Mouse (Mus musculus) ES-E14 (cell line): ENCODE measurements around the gene Pold4. TPM values are rescaled to one million over a fixed set of nuclear protein-coding genes. Genes with fewer than 3 reads are reported as not detected.

Experiments used
- DNase-seq: peaks from one replicate; pipeline ENCODE4 v3.0.0-alpha.2; 2013; ENCODE audit warnings: low read depth, low spot score
- H3K27ac ChIP-seq: 2 replicates; pipeline ENCODE4 v1.5.1; 2012; ENCODE audit warnings: low read depth, mild to moderate bottlenecking, low read length, moderate library complexity, mixed read lengths; ENCODE audit not compliant: poor library complexity, insufficient read depth, severe bottlenecking
- H3K36me3 ChIP-seq: 2 replicates; pipeline ENCODE4 v1.6.1; 2012; ENCODE audit warnings: mild to moderate bottlenecking, low read length, moderate library complexity, mixed read lengths; ENCODE audit not compliant: control insufficient read depth, poor library complexity, insufficient read depth, severe bottlenecking
- H3K4me1 ChIP-seq, 2 experiments: fragments of 150-350 bp in 1 of 2; sonication (generic) in 1 of 2; 2 replicates each; pipeline ENCODE4 v1.6.1; 2012; ENCODE audit warnings: low read length in 2 of 2, mild to moderate bottlenecking in 1 of 2, mixed read lengths in 1 of 2; ENCODE audit not compliant: control insufficient read depth in 2 of 2, insufficient read depth in 2 of 2, poor library complexity in 1 of 2
- H3K4me3 ChIP-seq, 2 experiments: fragments of 150-350 bp in 1 of 2; sonication (generic) in 1 of 2; 2 replicates each; pipeline ENCODE4 v1.5.1; 2012; ENCODE audit warnings: low read length in 2 of 2, low read depth in 1 of 2, mild to moderate bottlenecking in 1 of 2, mixed read lengths in 1 of 2; ENCODE audit not compliant: insufficient read depth in 1 of 2, poor library complexity in 1 of 2, severe bottlenecking in 1 of 2
- H3K9ac ChIP-seq: 2 replicates; pipeline ENCODE4 v1.6.1; 2012; ENCODE audit warnings: low read depth, mild to moderate bottlenecking, low read length, mixed read lengths; ENCODE audit not compliant: poor library complexity, insufficient read depth, severe bottlenecking
- H3K9me3 ChIP-seq: fragments of 150-350 bp; sonication (generic); 2 replicates; pipeline ENCODE4 v1.6.1; 2012; ENCODE audit warnings: low read depth, mild to moderate bottlenecking, low read length; ENCODE audit not compliant: control insufficient read depth, insufficient read depth
- CHD2 ChIP-seq: IDR thresholded peaks from 2 replicates; pipeline ENCODE4 v1.6.1; 2014; ENCODE audit warnings: mild to moderate bottlenecking, low read depth, low read length, inconsistent platforms
- HCFC1 ChIP-seq: IDR thresholded peaks from 2 replicates; pipeline ENCODE4 v1.6.1; 2012; ENCODE audit warnings: low read length, inconsistent platforms, borderline replicate concordance; ENCODE audit not compliant: insufficient read depth
- MAFK ChIP-seq: IDR thresholded peaks from 2 replicates; pipeline ENCODE4 v1.6.1; 2014; ENCODE audit warnings: mild to moderate bottlenecking, low read depth, low read length, inconsistent platforms; ENCODE audit not compliant: insufficient read depth
- ZC3H11A ChIP-seq: IDR thresholded peaks from 2 replicates; pipeline ENCODE4 v1.6.1; 2012; ENCODE audit warnings: low read depth, mild to moderate bottlenecking, inconsistent platforms, low read length, borderline replicate concordance
- ZNF384 ChIP-seq: IDR thresholded peaks from 2 replicates; pipeline ENCODE4 v1.6.1; 2012; ENCODE audit warnings: low read depth, low read length, inconsistent platforms
- in situ Hi-C, 2 experiments: fragments of 600-800 bp; cut with MboI; formaldehyde crosslinking; loops; one replicate each; pipeline ENCODE4 v1.15.1; 2025; ENCODE audit warnings: low sequenced_read_pairs in 2 of 2, inconsistent platforms in 1 of 2; ENCODE audit not compliant: unreplicated experiment in 2 of 2
- total RNA-seq: library from RNA; depleted of rRNA; stranded (reverse); fragments of 300-350 nt; gene quantifications from 2 replicates; pipeline ENCODE4 v1.2.3, GENCODE M21; 2012

Gene Pold4
- total RNA-seq, 1 experiment: 8.7 TPM

GRCm38 (mm10) chr19:4254230-4254629 is 22.5 kb downstream of the Pold4 start:
- H3K9ac ChIP-seq: no peak overlapping the region
- TF ChIP-seq CHD2 (no peak), ZNF384 (no peak), ZC3H11A (no peak), HCFC1 (no peak), MAFK (no peak)
- in situ Hi-C loops: no loop called here
- no peak overlapping the region for H3K4me3 ChIP-seq
- no peak for DNase-seq
- H3K27ac ChIP-seq: no peak overlapping the region
- H3K36me3 ChIP-seq: no peaks in the 10 kb centered on the region
- H3K4me1 ChIP-seq: peaks cover 0 to 2% of the 10 kb centered on the region in 2 experiments; a peak in 1 of 4 replicates
- H3K9me3 ChIP-seq: no peaks in the 10 kb centered on the region

DNA sequence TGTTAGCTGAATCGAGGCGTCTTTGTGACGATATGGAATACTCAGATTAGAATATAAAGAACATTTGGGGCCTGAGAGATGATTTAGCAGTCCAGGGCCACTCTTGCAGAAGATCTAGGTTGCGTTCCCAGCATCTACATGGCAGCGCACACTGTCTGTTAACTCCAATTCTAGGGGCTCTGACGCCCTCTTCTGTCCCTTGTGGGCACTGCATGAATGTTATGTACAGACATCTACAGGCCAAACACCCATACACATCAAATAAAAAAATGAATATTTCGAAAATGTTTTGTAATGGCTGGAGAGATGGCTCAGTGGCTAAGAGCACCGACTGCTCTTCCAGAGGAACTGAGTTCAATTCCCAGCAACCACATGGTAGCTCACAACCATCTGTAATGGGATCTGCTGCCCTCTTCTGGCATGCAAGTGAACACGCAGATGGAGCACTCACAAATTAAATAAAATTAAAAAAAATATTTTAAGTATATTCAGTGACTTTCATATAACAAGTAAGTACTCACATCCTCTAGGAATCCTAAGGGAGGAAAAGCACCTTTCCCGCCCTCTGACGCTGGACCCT is 24.0 kb downstream of the Pold4 start:
- in situ Hi-C loops: no loop called here
- peak; percentile 56 for DNase-seq

DNA sequence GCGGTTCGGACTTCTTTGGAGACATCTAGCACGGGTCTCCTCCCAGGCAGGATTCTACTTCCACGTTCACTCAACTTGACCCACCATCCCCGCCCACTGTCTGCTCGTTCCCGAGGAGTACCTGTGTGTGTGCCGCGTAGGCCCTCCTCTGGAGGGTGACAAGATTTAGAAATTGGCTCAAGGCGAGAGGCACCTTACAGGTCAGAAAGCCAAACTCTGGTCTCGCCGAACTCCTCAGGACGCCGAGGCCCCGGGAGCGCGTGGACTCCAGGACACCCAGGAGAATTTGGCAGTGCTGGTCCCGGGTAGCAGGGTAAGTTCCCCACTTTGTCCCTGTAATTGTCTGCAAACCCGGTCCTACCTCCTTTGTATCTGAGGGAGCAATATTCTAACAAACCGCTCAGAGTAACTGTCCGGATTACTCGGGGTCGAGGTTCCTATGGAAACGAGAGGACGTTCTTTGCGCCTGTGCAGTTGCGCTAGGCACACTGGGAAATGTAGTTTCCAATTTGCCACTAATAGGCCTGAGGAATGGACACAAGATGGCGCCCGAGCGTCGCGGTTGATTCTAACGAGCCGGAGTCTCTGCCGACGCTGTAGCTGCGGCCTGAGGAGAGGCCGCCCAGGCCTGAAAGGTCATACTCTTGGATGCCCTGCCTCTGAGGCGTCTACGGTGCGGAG is 25.7 kb downstream of the Pold4 start:
- Histone ChIP-seq H3K9me3 (no peaks in the 10 kb centered on the region), H3K9ac (peak overlapping the region; percentile 65), H3K4me3 (peak overlapping the region; percentile 45 to 73), H3K4me1 (peaks cover 0 to 2% of the 10 kb centered on the region in 2 experiments; a peak in 1 of 4 replicates), H3K27ac (no peak overlapping the region), H3K36me3 (no peaks in the 10 kb centered on the region)
- in situ Hi-C loops: no loop called here
- TF ChIP-seq HCFC1: peak; percentile 99
- no peak for TF ChIP-seq ZNF384
- peak; percentile 68; the same call in 1 of the 2 replicates for TF ChIP-seq ZC3H11A
- DNase-seq: peak; percentile 95

More for the DNA sequence above, 24.0 kb downstream of the Pold4 start:
- TF ChIP-seq ZNF384 (no peak), ZC3H11A (peak; percentile 26; the same call in 1 of the 2 replicates)
- peaks cover 0 to 2% of the 10 kb centered on the region in 2 experiments; a peak in 1 of 4 replicates for H3K4me1 ChIP-seq
- H3K36me3 ChIP-seq: no peaks in the 10 kb centered on the region
- H3K9ac ChIP-seq: no peak overlapping the region
- H3K4me3 ChIP-seq: no peak overlapping the region
- no peak overlapping the region for H3K27ac ChIP-seq
- no peaks in the 10 kb centered on the region for H3K9me3 ChIP-seq

DNA sequence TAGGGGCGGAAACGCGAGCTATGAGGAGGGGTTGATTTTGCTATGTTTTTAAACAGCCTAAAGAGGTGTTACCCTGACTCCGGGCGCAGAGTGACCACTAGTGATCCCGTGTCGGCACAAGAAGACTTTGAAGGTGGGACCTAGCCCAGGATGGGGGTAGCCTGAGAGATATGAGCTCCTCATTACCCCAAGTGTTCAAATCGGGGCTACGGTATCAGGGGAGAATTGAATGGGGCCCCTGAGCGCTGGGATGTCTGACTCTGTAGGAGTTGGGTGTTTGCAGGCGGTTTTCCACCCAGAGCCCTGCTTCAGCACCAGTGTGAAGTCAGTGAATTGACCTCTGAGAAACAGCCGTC is 26.2 kb downstream of the Pold4 start:
- no peaks in the 10 kb centered on the region for H3K9me3 ChIP-seq
- H3K36me3 ChIP-seq: no peaks in the 10 kb centered on the region
- peak overlapping the region; percentile 30 to 36; a peak in 3 of 4 replicates for H3K4me3 ChIP-seq
- in situ Hi-C loops: no loop called here
- peak overlapping the region; percentile 65 for H3K9ac ChIP-seq
- TF ChIP-seq MAFK: no peak
- no peak overlapping the region for H3K27ac ChIP-seq
- peaks cover 0 to 2% of the 10 kb centered on the region in 2 experiments; a peak in 1 of 4 replicates for H3K4me1 ChIP-seq
- DNase-seq: no peak
